Mouse (Mus musculus): ENCODE data around the gene Ces1c. TPM values are rescaled to one million over a fixed set of nuclear protein-coding genes. Genes with fewer than 3 reads are reported as not detected.

Gene Ces1c
- not detected in 2 replicates for total RNA-seq (2015)
- total RNA-seq (2017) = not detected in 2 replicates

DNA sequence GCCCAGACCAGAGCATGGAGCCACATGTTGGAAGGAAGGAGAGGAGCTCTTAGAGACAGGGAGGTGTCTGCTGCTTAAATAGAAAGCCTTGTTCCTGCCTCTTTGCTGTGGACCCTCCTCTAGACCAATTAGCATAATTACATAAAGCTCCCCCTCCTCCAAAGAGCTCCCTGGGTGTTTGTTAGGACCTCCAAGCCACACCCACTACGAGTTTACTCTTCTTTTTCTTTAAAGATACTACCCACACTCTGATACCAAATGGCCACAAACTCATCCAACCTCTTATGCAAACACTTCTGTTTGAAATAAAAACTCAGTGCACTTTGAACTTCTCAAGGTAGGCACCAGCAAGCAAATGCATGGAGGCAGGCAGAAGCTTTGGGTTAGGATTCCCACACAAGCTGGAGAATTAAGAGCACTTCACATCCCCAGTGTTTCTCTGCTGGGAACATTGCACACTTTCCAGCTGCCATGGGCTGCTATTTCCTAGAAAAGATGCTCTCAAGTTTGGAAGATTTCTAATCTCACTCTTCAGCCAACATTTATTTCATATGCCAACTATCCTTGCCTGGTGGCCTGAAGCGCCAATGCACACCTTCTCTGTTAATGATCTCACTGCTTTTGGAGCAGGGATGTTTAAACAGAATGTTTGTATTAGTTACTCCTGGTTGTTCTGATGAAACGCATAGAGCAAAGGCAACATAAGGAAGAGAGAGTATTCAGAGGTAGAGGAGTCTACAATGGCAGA, at the start of gene Ces1c:
Ces1c (minus strand) TSS at position 51 of the 748 bp plus-strand sequence.
- ATAC-seq (ENCODE audit: poor library complexity, severe bottlenecking) = no peak

DNA sequence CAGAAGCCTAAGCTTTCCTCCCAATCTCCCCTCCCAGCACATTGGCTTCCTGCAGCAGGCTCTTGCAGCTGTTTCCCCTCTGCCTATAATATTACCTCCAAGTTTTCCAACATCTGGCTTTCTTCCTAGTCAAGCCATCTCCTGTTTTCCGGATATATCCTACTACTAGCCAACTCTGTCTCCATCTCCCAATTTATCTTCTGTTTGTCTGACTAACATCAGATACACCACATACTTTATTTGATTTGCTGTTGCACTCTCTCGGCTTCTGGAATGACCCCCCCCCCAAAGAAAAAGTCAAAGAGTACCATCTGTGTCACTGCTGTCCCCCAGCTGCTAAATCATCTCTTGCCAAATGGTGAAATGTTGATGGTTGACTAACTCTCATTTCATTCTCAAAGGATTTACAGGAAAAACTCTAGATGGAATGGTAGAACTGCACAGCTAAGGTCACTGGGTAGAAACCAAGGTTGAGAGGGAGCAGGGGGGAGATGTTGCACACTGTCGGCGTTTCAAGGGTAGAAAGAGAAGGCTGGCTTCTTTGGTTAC, 49.6 kb upstream of the Ces1c start:
- ATAC-seq (ENCODE audit: poor library complexity, severe bottlenecking) = no peak

DNA sequence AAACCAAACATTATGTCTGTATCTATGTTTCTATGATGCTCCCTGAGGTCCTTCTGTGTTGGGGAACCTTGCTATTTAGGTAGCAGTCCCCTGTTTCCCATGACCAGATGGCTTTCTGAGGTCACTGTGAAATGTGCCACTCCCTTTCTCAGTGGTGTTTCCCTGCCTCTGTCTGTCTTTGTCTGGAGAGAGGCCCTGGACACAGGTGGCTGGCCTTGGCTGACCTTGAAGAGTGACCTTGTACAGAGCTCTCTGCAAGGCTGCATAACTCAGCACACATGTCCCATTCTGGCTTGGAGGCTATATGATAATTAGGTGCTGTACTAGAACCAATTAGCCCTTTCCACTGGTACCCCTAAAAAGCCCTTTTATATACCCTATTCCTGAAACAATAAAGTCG, 45.5 kb upstream of the Ces1c start:
- no peak for ATAC-seq (ENCODE audit: poor library complexity, severe bottlenecking)

DNA sequence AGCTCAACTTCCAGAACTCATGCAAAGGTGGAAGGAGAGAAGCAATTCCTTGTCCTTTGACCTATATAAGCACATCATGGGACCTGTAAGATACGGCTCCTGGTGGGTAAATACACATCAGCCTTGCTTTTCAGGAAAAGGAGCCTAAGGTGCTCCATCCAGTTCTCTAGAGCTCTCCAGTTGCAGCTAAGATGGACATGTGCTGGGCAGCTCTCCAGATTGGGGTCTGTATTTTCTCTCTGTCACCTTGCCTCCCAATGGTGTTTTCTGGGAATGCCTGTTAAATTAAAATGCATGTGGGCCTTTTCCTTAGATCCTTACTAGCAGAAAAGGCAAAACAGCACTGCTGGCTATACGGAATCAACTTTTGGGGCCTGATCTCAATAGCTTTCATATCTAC, 43.5 kb upstream of the Ces1c start:
- no peak for ATAC-seq (ENCODE audit: poor library complexity, severe bottlenecking)

DNA sequence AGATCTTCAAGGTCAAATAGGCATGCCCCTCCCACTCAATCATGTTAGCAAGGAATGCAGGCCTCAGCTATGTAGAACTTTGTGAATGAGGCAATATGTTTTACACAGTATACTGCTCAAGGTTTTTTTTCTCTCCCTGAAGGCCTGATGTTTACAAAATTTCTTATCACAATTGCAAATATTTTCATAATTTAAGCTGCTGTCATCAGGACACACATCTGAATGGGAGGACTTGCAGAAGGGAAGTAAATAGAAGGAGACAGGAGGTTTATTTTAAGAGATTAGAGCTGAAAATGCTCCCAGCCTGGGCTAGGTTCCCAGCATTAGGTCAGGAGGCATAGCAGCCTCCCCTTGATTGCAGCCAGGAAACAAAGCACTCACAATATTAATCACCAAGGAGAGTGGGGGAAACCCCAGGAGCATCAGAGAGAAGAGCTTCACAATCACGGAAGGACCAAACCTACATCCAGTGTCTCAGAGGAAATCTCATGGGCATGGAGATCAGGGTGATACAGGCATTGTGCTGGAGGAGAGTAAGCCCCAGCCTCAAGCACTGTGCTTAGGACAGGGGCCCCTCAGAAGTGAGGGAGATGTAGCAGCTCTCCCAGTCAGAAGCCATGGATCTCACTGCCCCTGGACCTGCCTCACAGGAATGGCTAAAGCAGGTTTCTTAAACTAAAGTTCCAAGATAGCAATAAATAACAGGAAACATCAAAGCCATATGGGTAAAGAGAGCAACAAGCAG, 40.9 kb upstream of the Ces1c start:
- ATAC-seq (ENCODE audit: poor library complexity, severe bottlenecking) = no peak

DNA sequence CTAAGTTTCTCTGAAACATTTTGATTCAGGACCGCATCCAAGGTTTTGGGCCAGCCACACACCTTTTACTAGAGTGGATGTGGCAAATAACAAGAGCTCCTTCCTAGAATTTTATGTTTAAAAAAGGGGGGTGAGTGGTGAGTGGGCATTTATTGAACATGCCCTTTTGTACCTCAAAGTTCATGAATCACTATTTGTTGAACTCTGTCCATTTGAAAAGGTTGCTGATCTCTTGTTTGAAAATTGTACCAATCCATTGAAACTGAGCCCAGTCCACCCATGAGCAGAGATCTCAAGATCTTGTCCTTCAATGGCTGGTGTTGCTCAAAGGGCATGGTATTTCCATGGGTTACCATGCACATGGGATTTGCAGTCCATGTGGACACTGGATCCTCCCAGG, 32.3 kb upstream of the Ces1c start:
- no peak for ATAC-seq (ENCODE audit: poor library complexity, severe bottlenecking)

DNA sequence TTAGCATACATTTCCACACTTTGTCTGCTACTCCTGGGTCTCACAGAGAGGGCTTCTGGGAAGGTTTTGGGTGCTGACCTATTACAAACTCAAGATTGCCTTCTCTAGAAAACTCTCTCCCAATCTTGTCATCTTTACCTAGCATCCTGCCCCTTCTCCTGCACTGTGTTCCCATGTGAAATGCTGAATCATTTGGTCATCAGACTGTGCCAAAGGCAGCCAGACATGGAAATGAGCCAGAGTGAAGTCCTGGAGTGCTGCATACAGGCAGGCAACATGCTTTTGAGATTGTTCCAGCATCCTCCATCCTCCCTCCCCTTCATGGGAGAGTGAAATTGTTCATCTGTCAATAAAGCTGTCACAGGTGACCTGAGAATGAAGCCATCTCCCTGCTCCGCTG, 20.3 kb upstream of the Ces1c start:
- no peak for ATAC-seq (ENCODE audit: poor library complexity, severe bottlenecking)

DNA sequence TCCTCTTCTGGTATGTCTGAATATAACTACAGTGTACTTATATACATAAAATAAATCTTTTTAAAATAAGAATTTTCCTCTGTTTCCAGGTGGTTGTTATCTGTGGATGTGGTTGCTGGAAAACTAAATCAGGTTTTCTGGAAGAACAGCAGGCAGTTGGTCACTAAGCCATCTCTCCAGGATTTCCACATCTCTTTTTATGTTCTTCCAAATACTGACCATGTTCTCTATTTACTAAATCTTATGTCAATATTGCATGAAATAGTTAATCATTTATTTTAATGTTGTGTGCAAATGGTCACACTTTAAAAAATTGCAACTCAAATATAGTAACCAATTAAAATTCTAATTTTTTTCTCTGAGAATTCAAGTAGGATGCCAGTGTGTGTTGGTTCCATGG, 16.2 kb upstream of the Ces1c start:
- no peak for ATAC-seq (ENCODE audit: poor library complexity, severe bottlenecking)

DNA sequence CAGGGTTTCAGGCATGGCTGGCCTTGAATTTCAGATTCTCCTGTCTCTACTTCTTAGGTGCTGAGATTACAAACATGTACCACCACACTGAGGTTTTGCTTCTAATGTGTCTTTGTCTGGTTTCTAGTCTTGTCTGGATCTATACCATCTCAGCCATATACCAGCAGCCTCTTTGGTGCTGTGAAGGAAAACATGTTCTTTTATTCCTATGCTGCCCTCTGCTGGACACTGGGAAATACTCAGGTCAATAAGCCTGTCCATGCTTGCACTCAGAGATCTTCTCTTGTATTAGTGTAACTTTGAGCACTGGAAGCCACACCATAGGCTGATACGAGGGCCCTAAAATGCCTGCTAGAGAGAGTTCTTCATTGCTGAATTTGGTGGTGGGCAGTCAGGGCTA, 9.6 kb upstream of the Ces1c start:
- no peak for ATAC-seq (ENCODE audit: poor library complexity, severe bottlenecking)

DNA sequence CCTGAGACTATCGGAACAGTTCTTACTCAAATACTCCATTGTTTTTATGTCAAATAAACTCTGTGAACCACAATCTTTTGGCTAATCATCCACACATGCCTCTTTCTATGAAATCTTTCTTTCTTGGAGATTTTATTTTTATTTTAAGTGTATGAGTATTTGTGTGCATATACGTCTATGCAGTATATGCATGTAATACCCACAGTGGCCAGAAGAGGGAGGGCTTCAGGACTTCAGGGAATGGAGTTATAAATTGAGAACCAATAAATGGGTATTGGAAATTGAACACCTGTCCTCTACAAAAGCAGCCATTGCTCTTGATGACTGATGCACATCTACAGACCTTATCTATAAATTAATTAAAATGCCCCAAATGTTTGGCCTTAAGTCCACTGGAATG, 1.1 kb upstream of the Ces1c start:
- ATAC-seq (ENCODE audit: poor library complexity, severe bottlenecking) = no peak

DNA sequence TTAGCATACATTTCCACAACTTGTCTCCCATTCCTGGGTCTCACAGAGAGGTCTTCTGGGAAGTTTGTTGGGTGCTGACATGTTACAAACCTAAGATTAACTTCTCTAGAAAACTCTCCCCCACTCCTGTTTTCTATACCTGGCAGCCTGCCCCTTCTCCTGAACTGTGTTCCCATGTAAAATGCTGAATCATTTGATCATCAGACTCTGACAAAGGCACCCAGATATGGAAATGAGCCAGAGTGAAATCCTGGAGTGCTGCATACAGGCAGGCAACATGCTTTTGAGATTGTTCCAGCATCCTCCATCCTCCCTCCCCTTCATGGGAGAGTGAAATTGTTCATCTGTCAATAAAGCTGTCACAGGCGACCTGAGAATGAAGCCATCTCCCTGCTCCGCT, 4.6 kb downstream of the Ces1c start:
- no peak for ATAC-seq (ENCODE audit: poor library complexity, severe bottlenecking)

DNA sequence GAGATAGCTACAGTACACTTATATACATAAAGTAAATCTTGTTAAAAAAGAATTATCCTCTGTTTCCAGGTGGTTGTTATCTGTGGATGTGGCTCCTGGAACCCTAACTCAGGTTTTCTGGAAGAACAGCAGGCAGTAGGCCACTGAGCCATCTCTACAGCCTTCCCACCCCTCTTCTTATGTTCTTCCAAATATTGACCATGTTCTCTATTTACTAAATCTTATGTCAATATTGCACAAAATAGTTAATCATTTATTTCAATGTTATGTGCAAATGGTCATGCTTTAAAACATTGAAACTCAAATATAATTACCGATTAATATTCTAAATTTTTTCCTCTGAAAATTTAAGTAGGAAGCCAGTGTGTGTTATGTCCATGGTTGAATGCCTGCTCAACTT, 9.1 kb downstream of the Ces1c start:
- ATAC-seq (ENCODE audit: poor library complexity, severe bottlenecking) = no peak

DNA sequence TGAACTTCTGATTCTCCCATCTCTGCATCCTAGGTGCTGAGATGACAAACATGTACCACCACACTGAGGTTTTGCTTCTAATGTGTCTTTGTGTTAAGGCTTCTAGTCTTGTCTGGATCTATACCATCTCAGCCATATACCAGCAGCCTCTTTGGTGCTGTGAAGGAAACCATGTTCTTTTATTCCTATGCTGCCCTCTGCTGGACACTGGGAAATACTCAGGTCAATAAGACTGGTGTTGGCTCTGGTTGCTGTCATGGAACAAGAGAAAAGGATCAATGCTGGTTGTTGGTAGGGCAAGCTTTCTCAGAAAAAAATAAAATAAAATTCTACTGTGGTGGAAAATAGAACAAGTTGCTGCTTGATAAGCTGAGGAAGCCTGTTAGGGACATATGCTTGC, 35.7 kb downstream of the Ces1c start:
- no peak for ATAC-seq (ENCODE audit: poor library complexity, severe bottlenecking)

DNA sequence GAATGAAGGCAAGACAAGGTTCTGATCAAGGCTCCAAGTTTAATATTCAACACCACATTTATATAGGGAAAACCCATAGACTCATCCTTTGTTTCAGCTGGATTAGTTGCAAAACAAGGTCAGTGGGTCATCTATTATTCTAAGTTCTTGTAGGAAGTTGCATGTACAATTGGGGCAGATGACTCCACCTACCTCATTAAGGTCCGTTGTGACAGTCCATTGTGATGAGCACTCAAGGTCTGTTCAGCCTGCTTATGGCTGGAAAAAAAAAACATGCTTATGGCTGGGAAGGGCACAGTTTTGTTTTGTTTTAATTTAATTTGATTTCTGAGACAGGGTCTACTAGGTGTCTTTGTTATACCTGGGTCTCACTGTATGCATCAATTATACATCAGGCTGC, 39.8 kb downstream of the Ces1c start:
- no peak for ATAC-seq (ENCODE audit: poor library complexity, severe bottlenecking)

DNA sequence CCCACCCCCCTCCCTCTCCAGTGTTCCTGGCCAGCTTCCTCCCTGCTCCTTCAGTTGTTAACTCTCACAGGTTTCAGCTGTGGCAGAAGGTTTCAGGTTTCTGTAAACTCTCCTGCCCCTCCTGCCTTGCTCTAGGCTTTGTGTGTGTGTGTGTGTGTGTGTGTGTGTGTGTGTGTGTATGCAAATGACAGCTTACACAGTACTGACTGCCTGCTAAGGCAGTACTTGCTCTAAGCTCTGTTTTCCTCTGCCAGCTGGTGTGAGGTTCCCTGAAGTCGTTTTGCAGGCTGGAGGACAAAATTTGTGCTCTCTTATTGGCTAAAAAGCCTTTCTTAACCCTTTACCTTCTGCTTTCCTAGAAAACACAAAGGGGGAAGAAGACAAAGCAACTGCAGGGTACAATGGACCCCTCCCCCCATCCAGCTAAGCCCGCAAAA, 42.4 kb downstream of the Ces1c start:
- no peak for ATAC-seq (ENCODE audit: poor library complexity, severe bottlenecking)

DNA sequence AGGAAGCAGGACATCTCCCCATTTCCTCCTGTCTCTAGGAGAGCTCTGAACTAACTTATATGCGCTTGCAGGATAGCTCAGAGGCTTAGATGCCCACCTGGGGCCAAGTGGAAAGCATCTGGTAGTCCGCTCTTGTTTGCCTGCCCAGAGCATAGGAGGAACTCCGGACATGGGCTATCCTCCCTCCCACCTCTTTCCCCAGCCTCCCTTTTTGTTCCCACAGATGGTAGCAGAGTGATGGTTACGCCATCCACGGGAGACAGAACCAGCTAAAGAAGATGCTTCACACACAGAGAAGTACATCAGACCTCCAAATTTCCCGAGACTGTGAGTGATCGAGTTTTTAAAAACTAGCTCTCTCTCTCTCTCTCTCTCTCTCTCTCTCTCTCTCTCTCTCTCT, 42.9 kb downstream of the Ces1c start:
- ATAC-seq (ENCODE audit: poor library complexity, severe bottlenecking) = no peak

DNA sequence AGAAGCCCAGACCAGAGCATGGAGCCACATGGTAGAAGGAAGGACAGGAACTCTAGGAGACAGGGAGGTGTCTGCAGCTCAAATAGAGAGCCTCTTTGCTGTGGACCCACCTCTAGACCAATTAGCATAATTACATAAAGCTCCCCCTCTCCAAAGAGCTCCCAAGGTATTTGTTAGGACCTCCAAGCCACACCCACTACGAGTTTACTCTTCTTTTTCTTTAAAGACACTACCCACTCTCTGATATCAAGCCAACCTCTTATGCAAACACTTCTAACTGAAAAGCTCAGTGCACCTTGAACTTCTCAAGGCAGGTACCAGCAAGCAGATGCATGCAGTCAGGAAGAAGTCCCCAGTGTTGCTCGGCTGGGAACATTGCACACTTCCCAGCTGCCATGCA, 51.2 kb downstream of the Ces1c start, which contains the start of gene Ces1b:
Ces1b (minus strand) TSS at position 131 of the 400 bp plus-strand sequence.
- no peak for ATAC-seq (ENCODE audit: poor library complexity, severe bottlenecking)

DNA sequence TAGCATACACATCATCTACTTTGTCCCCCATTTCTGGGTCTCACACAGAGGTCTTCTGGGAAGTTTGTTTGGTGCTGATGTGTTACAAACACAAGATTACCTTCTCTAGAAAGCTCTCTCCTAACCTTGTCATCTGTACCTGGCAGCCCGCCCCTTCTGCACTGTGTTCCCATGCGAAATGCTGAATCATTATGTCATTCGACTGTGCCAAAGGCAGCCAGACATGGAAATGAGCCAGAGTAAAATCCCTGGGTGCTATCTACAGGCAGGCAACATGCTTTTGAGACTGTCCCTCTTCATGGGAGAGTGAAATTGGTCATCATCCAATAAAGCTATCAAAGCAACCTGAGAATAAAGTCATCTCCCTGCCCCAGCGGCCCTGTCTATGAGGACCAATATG, 55.8 kb downstream of the Ces1c start:
- no peak for ATAC-seq (ENCODE audit: poor library complexity, severe bottlenecking)

DNA sequence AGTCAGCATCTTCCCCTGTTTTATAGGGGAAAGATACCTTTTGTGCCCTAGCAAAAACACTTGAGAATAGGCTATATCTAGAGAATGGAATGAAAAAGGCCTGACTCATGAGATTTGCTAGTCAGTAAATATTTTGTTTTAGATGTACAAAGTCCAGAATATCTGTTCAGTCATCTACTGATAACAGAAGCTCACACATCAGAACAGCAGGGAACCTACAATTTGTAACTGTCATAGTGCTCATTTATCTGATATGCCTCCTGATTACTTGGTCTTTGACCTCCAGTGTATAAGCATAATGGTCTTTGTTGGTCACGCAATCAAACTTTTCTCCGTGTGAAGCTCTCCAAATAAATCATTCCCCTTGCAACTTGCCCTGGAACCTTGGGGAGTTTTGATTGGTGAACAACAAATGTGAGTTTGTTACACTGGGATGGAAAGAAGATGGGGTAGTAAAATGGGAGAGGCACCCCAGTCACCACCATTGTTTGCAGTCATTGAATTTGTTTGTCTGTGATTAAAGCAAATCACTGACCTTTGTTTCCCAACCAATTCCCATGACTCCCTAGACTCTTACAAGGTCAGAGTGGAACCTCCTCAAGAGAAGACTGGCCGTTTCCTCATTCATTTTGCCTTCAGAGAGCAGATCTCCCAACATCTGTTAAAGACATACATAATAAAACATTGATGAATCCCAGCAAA, 67.5 kb downstream of the Ces1c start:
- no peak for ATAC-seq (ENCODE audit: poor library complexity, severe bottlenecking)

DNA sequence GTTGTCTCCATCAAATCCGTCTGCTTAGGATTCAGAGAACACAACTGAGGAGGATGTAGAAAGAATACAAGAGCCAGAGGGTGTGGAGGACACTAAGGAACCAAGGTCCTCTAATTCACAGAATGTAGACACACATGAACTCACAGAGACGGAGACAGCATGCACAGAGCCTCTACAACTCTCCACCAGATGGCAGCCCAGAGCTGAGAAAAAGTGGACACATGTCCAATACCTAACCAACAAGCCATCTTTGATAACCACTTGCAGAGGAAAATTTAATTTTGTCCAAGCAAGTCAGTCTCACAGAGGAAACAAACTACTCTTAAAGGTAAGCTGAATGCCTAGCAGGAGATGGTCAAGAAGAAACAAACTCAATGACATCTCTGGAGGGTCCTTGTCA, 71.9 kb downstream of the Ces1c start:
- ATAC-seq (ENCODE audit: poor library complexity, severe bottlenecking) = no peak

DNA sequence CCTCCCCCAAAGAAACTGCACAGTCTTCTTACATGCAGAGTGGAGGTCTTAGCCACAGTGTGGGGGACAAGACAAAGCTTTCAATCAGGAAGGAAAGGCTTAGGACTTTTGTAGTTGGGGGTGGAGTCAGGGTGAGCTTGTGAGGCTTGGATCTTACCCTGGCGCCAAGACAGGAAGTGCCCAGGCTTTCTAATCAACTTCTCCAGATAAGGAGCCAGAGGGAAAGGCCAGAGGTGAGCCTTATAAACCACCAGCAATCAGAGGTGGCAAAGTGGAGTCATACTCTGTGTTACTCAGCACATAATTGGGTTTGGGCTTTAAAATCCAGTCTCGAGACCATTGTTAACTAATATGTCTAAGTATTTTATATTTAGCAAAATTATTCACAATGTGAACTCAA, 75.8 kb downstream of the Ces1c start:
- no peak for ATAC-seq (ENCODE audit: poor library complexity, severe bottlenecking)

Data from megakaryocyte, adult 5-6 weeks (primary cell).